Mouse (Mus musculus) C2C12 (cell line): Measurements from ENCODE around the gene Efhd2. TPM values are rescaled to one million over a fixed set of nuclear protein-coding genes. Genes with fewer than 3 reads are reported as not detected.

Source experiments
- H3K27me3 ChIP-seq: one replicate; pipeline ENCODE4 v1.6.1; 2011; ENCODE audit not compliant: control insufficient read depth, insufficient read depth, insufficient read length
- H3K36me3 ChIP-seq: one replicate; pipeline ENCODE4 v1.6.1; 2011; ENCODE audit not compliant: control insufficient read depth, insufficient read depth
- H3K4me3 ChIP-seq: one replicate; pipeline ENCODE4 v1.5.1; 2011; ENCODE audit warnings: mild to moderate bottlenecking, control low read depth; ENCODE audit not compliant: poor library complexity, insufficient read depth, severe bottlenecking
- H3K79me2 ChIP-seq: one replicate; pipeline ENCODE4 v1.6.1; 2011; ENCODE audit not compliant: control insufficient read depth, insufficient read depth
- H3K79me3 ChIP-seq: one replicate; pipeline ENCODE4 v1.6.1; 2011; ENCODE audit warnings: low read depth, control low read depth
- H3ac ChIP-seq: one replicate; pipeline ENCODE3; 2011; ENCODE audit warnings: low read depth; ENCODE audit not compliant: control insufficient read depth, insufficient read length
- CEBPB ChIP-seq: IDR thresholded peaks from one replicate; pipeline ENCODE4 v1.6.1; 2011; ENCODE audit warnings: low read depth, mild to moderate bottlenecking, control low read depth, moderate library complexity
- CTCF ChIP-seq: IDR thresholded peaks from one replicate; pipeline ENCODE4 v1.5.1; 2011; ENCODE audit not compliant: control insufficient read depth, insufficient read depth, insufficient read length
- FOSL1 ChIP-seq: IDR thresholded peaks from one replicate; pipeline ENCODE4 v1.8.0; 2011; ENCODE audit warnings: mild to moderate bottlenecking, low read length; ENCODE audit not compliant: poor library complexity, insufficient read depth, severe bottlenecking
- MAX ChIP-seq: IDR thresholded peaks from one replicate; pipeline ENCODE4 v1.6.1; 2011; ENCODE audit warnings: mild to moderate bottlenecking, control low read depth
- MYOD1 ChIP-seq: IDR thresholded peaks from one replicate; pipeline ENCODE4 v1.6.1; 2011; ENCODE audit warnings: low read depth; ENCODE audit not compliant: control insufficient read depth, insufficient read length
- MYOG ChIP-seq: IDR thresholded peaks from one replicate; pipeline ENCODE4 v1.6.1; 2011; ENCODE audit not compliant: control insufficient read depth, insufficient read length; ENCODE audit errors: extremely low read depth
- USF1 ChIP-seq: IDR thresholded peaks from one replicate; pipeline ENCODE4 v1.6.1; 2011; ENCODE audit warnings: low read depth, mild to moderate bottlenecking, control low read depth, moderate library complexity
- polyA plus RNA-seq: library from polyadenylated mRNA; unstranded; fragments of >200 nt; fragmentation: generic; extraction: Trizol; gene quantifications from one replicate; pipeline ENCODE4 v1.2.1, GENCODE M21; 2012; ENCODE audit warnings: missing spikeins

Gene Efhd2
- polyA plus RNA-seq, 1 experiment, result 45.1 TPM

DNA sequence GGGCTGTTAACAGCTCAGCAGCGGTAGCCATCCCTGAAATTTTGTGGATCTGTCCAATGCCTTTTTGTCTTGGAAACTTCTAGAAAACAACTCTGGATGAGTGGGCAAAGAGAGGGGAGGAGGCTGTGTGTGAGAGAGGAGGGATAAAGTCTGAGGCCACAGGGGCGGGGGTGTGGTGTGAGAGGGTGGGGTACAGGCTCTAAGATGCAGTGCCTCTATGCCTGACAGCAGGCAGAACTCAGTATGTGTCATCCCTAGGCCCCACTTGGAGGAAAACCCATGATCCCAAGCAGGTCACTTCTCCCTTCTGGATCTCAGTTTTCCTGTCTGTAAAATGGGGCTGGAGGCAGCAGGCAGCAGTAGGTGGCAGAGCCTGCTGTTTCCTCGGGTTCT lies 3.4 kb downstream of the Efhd2 start:
- Histone ChIP-seq H3K36me3 (no peaks in the 10 kb centered on the region), H3K4me3 (no peak overlapping the region), H3ac (no peak overlapping the region), H3K27me3 (no peaks in the 10 kb centered on the region), H3K79me2 (peaks cover 27% of the 10 kb centered on the region), H3K79me3 (peaks cover 7% of the 10 kb centered on the region)
- TF ChIP-seq MYOD1, result no peak
- TF ChIP-seq CEBPB, result no peak
- no peak for TF ChIP-seq MYOG
- no peak for TF ChIP-seq CTCF
- TF ChIP-seq FOSL1, result no peak
- TF ChIP-seq MAX, result no peak
- TF ChIP-seq USF1, result no peak

DNA sequence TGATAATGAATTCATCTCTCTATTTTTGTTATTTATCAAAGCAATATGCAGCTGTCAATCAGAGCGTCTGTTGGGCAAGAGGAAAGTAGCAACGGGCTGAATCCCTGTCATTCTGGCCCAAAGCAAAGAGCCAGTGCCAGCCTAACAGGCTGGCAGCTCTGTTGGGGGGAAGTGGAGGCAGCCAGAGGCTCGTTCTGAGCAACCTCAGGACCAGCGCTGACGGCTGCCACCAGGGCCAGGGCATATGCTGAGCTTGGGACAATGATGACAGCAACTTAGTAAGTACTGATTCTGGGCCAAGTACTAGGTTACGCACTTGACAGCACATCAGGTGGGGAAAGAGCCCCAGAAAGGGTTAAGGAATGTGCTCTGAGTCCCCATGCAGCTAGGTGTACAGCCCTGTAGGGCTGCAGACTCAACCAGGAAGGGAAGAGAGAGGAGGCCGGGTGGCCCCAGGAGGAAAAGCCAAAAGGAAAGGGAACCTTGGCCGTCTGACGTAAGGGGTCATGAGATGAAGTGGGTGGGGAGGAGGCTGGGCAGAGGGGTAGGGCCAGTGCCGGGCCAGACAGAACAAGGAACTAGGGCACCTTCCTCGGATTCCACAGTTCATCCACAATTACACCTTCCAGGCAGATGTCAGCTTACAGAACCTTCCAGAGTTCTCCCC lies 3.9 kb downstream of the Efhd2 start:
- TF ChIP-seq FOSL1, result no peak
- Histone ChIP-seq H3K79me2 (peaks cover 27% of the 10 kb centered on the region), H3ac (no peak overlapping the region), H3K4me3 (no peak overlapping the region), H3K36me3 (no peaks in the 10 kb centered on the region), H3K27me3 (no peaks in the 10 kb centered on the region), H3K79me3 (peaks cover 7% of the 10 kb centered on the region)

DNA sequence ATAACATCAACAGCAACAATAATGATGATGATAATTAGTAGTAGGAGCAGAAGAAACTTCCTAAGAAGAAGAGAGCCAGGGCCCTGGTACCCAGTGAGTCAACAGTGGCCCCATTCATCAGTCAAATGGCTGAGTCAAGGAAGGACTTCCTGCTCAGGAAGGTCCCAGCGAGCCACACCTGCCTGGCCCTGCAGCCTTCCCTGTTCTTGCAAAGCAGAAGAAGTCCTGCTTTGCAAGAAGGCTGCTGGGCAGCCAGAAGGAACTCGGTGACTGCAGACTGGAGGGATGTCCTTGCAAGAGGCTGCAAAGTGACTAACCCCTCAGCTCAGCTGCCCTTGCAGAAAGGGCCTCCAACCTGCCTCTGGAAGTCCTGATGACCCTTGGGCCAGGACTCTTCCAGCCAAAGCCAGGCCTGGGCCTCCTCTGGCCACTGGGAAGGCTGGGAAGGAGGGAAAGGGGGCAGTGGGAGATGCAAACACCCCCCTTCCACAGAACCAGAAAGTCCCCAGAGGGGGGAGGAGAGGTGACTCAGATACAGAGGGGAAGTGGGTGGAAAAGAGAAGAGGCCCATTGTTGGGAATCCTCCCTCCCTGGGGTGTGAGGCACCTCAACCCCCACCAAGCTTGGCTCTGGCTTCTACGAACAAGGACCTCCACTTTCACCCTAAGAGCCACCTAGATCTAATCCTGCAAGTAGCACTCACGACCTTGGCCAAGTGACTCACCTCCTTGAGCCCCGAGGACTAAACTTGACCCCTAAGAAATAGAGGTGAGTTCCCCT lies 5.1 kb downstream of the Efhd2 start:
- Histone ChIP-seq H3ac (no peak overlapping the region), H3K36me3 (peaks cover 5% of the 10 kb centered on the region), H3K79me2 (peaks cover 27% of the 10 kb centered on the region), H3K4me3 (no peak overlapping the region), H3K27me3 (no peaks in the 10 kb centered on the region), H3K79me3 (peaks cover 7% of the 10 kb centered on the region)
- TF ChIP-seq MYOG (no peak), MYOD1 (no peak), FOSL1 (no peak), CEBPB (no peak), MAX (no peak), USF1 (no peak), CTCF (no peak)

DNA sequence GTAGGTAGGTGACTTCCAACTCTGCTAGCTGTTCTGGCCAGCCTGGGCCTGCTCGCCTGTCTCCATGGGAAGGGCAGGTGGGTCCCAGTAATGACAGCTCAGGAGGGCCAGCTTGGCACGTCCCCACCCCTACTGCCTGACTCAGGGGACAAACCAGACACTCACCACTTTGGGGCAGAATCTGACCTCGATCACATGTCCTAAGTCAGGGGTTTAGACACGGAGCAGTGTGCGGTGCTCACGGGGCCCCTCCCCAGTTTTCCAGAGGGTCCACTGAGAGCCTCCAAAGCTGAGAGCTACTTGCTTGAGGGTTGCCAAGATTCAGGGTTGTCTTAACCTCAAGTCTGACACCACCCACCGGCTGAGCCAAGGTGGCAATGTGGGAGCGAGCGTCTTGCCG lies 6.7 kb downstream of the Efhd2 start:
- H3ac ChIP-seq, result no peak overlapping the region
- no peak for TF ChIP-seq CTCF
- TF ChIP-seq USF1, result no peak
- TF ChIP-seq MYOG, result no peak
- TF ChIP-seq MAX, result no peak
- TF ChIP-seq FOSL1, result no peak
- TF ChIP-seq MYOD1, result no peak
- no peak for TF ChIP-seq CEBPB
- H3K36me3 ChIP-seq, result peaks cover 9% of the 10 kb centered on the region
- H3K79me2 ChIP-seq, result peaks cover 13% of the 10 kb centered on the region
- no peaks in the 10 kb centered on the region for H3K79me3 ChIP-seq
- no peak overlapping the region for H3K4me3 ChIP-seq
- H3K27me3 ChIP-seq, result no peaks in the 10 kb centered on the region

DNA sequence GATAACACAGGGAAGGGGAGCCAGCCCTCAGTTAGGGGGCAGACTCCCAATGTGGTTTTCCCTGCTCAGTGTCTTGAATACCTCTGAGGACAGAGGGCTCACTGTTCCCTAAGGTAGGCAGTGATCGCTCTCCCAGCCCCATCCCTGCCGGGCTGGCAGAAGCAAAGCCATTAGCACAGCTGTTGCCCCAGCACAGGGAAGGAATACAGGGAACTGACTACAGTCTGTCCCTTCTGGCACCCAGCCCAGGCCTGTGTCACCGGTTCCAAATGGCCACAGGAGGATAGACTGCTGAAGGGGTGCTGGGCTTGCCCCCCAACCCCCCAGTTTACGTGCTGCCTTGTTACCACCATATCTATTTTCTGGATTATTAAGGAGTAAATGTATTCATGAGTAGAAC lies 7.2 kb downstream of the Efhd2 start:
- no peak for TF ChIP-seq USF1
- peak; percentile 47 for TF ChIP-seq MYOD1
- no peak for TF ChIP-seq FOSL1
- no peak for TF ChIP-seq MAX
- TF ChIP-seq CTCF, result no peak
- Histone ChIP-seq H3ac (no peak overlapping the region), H3K79me2 (peaks cover 8% of the 10 kb centered on the region), H3K27me3 (no peaks in the 10 kb centered on the region), H3K36me3 (peaks cover 9% of the 10 kb centered on the region), H3K4me3 (no peak overlapping the region), H3K79me3 (no peaks in the 10 kb centered on the region)
